Mouse (Mus musculus): ENCODE measurements around the gene D3Ertd751e. TPM values are rescaled to one million over a fixed set of nuclear protein-coding genes. Genes with fewer than 3 reads are reported as not detected.
A peak's percentile ranks its signal among the peaks of the same experiment; 100 is the strongest.

The D3Ertd751e gene
- total RNA-seq (2017): 20.9 and 31.2 TPM in 2 replicates

GRCm38 (mm10) chr3:41742278-41742934 is at the start of gene D3Ertd751e, which contains the start of gene Sclt1:
Gene D3Ertd751e, plus strand, starts transcription at chr3:41742611.
Gene Sclt1, minus strand, starts transcription at chr3:41742514.
- peak; percentile 99 to 100 for ATAC-seq (replicated peaks in 1 of 2; ENCODE audit: insufficient read depth in 1 of 2, low FRiP score in 2 of 2, low TSS enrichment in 1 of 2, low read depth in 1 of 2, poor library complexity in 2 of 2, severe bottlenecking in 2 of 2)

GRCm38 (mm10) chr3:41695681-41696080 is 46.7 kb upstream of the D3Ertd751e start:
- ATAC-seq (replicated peaks in 1 of 2; ENCODE audit: insufficient read depth in 1 of 2, low FRiP score in 2 of 2, low TSS enrichment in 1 of 2, low read depth in 1 of 2, poor library complexity in 2 of 2, severe bottlenecking in 2 of 2): no peak

GRCm38 (mm10) chr3:41741601-41742277 is 672 bp upstream of the D3Ertd751e start:
- ATAC-seq (replicated peaks in 1 of 2; ENCODE audit: insufficient read depth in 1 of 2, low FRiP score in 2 of 2, low TSS enrichment in 1 of 2, low read depth in 1 of 2, poor library complexity in 2 of 2, severe bottlenecking in 2 of 2): peak in 1 of 2 experiments; percentile 3; a peak in 1 of 4 replicates

DNA sequence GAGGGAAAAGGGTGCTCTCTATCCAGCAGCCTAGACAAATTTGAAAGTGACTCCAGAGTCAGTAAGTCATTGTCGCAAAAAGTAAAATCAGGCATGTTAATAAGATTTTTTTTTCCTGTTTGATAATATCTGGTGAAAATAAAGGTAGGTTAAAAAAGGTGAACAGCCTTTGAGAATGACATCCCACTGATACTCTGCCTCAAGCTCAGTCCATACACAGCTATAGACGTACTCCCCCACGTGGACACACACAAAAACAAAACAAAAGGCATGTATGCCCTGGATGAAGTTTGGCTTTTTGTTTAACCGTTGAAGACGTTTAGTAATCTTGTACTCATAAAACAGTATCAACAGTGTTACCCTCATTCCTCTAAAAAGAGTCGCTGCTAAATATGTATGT is 1.0 kb downstream of the D3Ertd751e start:
- ATAC-seq (replicated peaks in 1 of 2; ENCODE audit: insufficient read depth in 1 of 2, low FRiP score in 2 of 2, low TSS enrichment in 1 of 2, low read depth in 1 of 2, poor library complexity in 2 of 2, severe bottlenecking in 2 of 2): no peak

GRCm38 (mm10) chr3:41754556-41754955 is 12.1 kb downstream of the D3Ertd751e start:
- no peak for ATAC-seq (replicated peaks in 1 of 2; ENCODE audit: insufficient read depth in 1 of 2, low FRiP score in 2 of 2, low TSS enrichment in 1 of 2, low read depth in 1 of 2, poor library complexity in 2 of 2, severe bottlenecking in 2 of 2)

DNA sequence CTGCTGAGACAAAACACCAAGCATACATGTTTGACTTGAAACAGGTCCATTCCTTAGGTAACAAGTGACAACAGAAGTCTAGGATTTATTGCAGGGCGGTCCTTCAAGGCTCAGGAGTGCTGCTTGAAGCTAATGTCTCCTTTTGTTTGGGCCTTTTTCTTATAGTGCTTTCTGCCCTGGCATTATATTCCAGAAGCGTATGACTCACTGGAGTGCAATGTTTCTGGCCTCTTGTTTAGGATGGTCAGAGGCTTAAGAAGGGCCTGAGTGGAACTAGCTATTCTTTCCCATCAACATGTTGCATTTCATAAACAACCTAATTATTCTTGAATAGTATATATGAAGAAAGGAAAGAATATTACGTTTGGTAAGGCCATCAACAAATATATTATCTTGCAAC is 19.7 kb downstream of the D3Ertd751e start:
- no peak for ATAC-seq (replicated peaks in 1 of 2; ENCODE audit: insufficient read depth in 1 of 2, low FRiP score in 2 of 2, low TSS enrichment in 1 of 2, low read depth in 1 of 2, poor library complexity in 2 of 2, severe bottlenecking in 2 of 2)

DNA sequence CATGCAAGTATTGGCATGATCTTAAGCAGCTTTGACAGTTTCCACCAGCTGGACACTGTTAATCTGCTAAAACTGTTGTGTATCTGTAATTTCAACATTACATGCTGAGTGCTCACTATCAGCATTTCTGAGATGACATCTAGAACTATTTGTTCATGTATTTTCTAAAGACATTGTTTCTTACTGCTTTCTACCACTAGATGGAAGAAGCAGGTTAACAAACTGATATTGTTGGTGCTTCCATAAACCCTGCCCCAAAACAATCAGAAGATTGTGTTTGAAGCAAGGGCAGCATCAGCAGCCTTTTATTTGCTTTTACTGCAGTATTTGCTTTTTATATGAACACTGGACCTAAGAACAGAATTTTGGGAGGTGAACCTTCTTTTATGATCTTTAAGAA is 70.0 kb downstream of the D3Ertd751e start:
- no peak for ATAC-seq (replicated peaks in 1 of 2; ENCODE audit: insufficient read depth in 1 of 2, low FRiP score in 2 of 2, low TSS enrichment in 1 of 2, low read depth in 1 of 2, poor library complexity in 2 of 2, severe bottlenecking in 2 of 2)

Other genes starting within 250 kb of the D3Ertd751e start
- gene Jade1, start 186.9 kb upstream of the D3Ertd751e start, total RNA-seq (2017): 40.3 and 44.8 TPM in 2 replicates
- 24.8 and 26.0 TPM in 2 replicates for gene Sclt1, start 97 bp upstream of the D3Ertd751e start, total RNA-seq (2017)

All from hematopoietic stem cell, adult 5-6 weeks (primary cell).